Mouse (Mus musculus): Measurements from ENCODE around the gene Lst1.

Gene Lst1

DNA sequence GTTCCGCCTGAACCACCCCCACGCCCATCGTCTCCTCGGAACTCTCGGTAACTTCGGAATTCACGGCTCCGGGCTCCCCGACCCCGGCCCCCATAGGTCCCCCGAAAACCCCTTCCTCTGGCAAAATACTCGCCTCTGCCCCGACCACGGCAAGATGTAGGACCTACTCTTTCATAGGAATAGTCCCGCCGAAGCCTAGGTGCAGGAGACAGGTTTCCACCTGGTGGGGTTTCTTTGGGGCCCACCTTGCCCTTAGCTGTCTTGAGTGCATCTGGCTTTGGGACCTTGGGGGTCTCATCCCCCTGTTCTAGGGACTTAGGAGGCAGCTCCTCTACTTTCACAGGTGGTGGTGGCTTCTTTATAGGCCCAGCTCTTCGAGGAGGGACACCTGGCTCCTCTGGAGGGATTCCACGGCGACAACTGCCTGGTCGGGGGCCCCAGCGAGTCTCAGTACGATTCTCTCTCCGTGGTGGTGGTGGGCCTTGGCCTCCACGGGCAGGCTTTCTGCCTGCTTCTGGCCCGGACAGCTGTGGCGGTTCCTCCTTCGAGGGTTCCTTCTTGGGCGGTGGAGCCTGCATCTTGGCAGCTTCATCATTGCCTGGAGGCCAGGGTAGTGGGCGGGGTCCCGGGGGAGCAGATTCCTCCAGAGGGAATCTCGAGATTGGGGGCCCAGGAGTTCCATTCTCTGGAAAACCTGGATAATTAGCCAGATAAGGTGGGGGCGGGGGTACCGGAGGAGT, 31.6 kb downstream of the Lst1 start:
- DNase-seq = no peak

- no peak for DNase-seq
Observed at GRCm38 (mm10) chr17:35155451-35155850, 32.8 kb downstream of the Lst1 start.

DNA sequence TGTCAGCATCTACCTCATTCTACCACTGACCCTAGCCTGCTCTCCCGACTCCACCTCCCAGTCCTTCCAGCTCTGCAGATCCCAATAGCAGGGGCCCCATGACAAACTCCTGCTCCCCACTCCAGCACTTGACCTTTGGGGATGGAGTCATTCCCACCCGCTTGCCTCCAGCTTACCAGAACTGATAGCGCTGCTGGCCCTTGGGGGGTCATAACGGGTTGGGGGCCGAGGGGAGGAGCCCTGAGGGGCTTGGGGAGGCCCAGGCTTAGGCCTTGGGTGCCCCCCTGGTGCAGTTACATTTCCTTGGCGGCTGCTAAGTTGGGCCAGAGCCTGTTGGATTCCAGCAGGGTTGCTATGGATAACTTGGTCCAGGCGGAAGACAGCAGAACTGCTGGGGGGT, 33.6 kb downstream of the Lst1 start:
- DNase-seq = no peak

- no peak for DNase-seq
Observed at GRCm38 (mm10) chr17:35153931-35154330, 34.3 kb downstream of the Lst1 start.

- no peak for DNase-seq
Observed at GRCm38 (mm10) chr17:35153077-35153476, 35.2 kb downstream of the Lst1 start.

DNA sequence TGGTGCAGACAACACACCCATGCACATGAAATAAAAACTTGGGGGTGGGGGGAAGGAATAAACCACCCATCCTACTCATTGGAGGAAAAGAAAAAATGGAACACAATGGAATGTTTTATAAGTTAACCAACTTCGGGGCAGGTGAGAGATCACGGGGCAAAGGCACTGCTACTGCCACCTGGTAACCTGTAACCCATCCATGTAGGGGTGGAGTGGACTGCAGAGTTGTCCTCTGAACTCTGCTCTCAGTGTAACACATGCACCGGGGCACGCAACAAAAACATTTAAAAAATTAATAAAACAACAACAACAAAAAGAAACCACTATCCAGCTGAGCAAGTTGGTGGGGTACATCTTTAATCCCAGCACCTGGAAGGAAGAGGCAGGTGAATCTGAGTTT, 36.1 kb downstream of the Lst1 start:
- no peak for DNase-seq

DNA sequence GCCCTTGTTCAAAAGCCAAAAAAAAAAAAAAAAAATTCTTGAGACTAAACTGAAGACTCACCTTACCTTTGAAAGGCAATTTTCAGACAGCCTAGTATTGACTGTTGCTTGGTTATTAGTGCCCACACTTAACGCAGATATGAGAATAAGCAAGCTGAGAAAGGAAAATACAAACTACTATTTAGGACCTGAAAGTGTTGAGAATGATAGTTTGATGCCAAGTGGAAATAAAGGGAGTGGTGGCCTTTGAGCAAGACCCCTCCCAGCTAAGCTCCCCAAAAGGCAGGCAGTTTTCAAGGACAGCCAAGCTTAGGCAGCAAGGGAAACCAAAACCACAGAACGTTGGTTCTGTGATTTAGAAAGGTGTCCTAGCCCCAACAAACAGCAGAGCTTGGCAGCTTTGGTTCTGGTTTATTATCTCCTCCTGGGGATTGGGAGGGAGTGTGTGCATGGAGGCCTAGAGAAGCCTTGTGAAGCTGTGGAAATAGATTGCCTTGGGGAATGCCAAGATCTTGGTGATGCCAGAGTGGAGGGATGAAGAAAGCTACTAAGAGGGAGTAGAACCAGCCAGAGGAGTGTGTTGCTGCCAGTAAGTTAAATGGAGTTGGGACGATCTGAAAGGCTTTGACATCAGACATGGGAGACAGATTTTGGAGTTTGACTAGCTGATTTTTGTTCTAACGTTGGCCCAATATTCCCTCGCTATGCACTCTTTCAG, 40.2 kb downstream of the Lst1 start:
- DNase-seq = no peak

GRCm38 (mm10) chr17:35147348-35147747, 40.9 kb downstream of the Lst1 start:
- no peak for DNase-seq

DNA sequence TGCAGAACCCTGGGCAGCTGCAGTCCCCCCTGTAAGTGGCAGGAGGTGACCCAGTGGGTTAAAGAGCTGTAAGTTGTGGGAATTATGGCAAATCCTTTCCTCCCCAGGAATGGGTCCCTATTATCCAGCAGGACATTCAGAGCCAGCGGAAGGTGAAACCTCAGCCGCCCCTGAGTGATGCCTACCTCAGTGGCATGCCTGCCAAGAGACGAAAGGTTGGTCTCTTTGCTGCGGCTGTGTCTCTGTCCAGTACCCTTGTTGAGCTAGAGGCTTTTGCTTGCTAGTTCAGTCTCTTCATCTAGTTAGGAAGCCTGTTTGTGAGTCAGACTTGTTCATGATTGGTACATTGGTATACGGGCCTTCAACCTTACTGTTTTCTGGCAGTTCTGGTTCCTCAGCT, 42.1 kb downstream of the Lst1 start:
- no peak for DNase-seq

GRCm38 (mm10) chr17:35141971-35142370, 46.3 kb downstream of the Lst1 start:
- DNase-seq = no peak

- no peak for DNase-seq
Observed at GRCm38 (mm10) chr17:35140490-35140996, 47.7 kb downstream of the Lst1 start.

DNA sequence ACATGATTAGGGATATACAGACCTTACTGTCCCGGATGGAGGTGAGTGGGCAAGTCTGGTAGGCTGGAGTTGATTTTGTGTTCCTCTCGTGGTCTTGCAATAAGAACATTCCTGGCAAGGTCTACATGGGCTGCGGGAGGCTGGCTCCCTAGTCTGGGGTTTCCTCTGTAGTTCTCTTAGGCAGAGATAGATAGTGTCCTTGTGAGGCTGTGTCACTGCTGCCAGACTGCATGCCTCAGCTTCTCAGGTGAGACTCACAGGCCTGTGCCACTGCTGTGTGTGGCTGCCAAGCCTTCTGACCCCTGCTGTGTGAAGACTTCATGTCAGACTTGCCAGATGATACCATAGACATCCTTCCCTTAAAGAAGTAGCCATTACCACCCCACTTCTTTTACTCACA, 49.0 kb downstream of the Lst1 start:
- no peak for DNase-seq

DNA sequence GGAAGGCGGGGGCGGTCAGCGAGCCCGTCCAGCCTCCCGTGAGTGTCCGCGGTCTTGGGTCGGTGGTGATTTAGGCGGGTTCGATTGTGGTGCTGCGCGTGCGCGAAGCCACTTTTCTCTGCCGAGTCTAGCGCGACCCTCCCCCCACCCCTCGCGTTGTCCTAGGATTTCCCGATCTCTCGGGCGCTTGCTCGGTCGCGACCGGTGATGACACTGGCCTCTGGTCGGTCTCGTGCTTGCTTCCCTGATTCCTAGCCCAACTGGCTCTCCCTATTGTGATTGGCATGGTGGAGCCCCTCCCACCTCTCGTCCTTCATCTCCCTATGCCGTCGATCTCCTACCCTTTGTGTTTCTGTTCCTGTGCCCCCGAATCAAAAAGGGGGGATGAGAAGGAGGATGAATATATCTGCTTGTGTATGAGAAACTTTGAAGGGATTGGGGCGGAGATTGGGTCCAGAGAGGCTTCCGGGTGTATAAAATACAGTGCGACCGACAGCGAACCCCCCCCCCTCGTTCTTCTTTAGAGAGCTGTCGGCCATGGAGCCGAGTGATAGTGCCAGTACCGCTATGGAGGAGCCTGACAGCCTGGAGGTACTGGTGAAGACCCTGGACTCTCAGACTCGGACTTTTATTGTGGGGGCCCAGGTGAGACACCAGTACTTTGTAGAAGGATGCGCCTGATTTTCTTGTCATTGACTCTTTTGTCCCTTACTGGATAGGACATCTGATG, 52.5 kb downstream of the Lst1 start:
- DNase-seq = no peak

Measured in cerebellum, adult 11 months (tissue).